Mouse (Mus musculus) liver, embryonic 14.5 days (tissue): ENCODE data around the gene Glce.

Experiments used
- CTCF ChIP-seq: IDR thresholded peaks from 2 replicates; pipeline ENCODE4 v1.5.1; 2016; ENCODE audit warnings: antibody characterized with exemption, low read depth, control low read depth
- EP300 ChIP-seq: IDR thresholded peaks from 2 replicates; pipeline ENCODE4 v1.6.1; 2016; ENCODE audit warnings: antibody characterized with exemption, low read depth

DNA sequence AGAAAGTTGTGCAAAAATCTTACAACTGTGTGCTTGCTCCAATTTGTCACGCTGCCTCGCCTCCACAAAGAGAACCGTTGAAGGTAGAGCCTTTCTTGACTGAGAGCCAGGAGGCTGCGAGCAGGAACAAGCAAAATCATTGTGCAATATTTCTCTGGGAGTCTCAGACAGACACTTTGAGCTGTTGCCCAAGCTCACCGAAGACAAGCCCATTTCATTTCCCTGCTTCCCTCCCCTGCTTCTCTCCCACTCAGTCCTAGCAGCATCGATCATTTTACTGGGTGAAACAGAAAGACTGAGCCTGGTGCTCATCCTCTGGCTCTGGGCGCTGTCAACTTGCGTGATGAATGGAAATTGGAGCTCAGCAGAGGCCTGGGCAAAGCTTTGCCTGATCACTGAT is 14.8 kb upstream of the Glce start:
- no peak for TF ChIP-seq CTCF
- TF ChIP-seq EP300 = no peak
